Mouse (Mus musculus): ENCODE data around the gene Fezf1. TPM values are rescaled to one million over a fixed set of nuclear protein-coding genes. Genes with fewer than 3 reads are reported as not detected.

Gene Fezf1
- total and polyA plus RNA-seq, 2 experiments from 2014 or later, result 0.05 TPM; not detected in 1

DNA sequence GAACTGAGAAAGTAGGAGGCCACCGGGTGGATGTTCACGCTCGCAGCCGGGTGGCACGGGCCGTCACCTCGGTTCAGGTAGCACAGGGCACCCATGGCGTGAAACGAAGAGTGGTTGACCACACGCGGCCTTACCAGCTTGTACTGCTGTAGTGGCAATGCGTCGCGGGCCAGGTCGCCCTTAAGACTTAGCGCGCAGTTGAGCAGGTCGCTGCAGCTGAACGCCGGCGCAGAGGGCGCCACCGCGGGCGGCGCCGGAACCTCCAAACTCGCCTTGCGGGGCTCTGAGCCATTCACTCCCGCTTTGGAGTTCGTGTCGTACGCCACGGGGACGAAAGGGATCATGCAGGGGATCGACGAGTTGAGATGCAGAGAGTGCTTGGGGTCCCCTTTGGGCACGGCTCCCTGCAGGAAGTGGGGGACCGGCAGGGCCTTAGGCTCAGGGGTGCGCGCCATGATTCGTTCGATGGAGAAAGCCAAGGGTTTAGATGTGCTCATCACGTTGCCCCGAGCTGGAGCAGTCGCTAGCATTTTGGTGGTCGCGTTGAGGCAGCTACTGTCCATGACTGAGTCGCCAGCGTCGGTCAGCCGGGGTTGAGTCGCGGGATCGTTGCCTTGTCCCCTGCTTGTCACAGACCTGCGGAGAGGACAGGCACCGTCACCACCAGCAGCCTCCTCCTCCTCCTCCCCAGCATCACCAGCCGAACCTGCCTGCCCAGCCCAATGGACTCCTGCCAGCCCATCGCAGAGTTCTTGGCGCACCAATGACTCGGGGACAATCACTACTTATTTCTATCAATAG lies 450 bp downstream of the Fezf1 start:
- Histone ChIP-seq H3K4me1 (ENCODE audit: insufficient read depth, low read length) (no peaks in the 10 kb centered on the region), H3K4me3 (ENCODE audit: low read length) (no peak overlapping the region; the same call in 1 of the 2 replicates), H3K27me3 (ENCODE audit: insufficient read depth, low read length) (peaks cover 76% of the 10 kb centered on the region), H3K9ac (replicated peaks; ENCODE audit: low read length) (no peak overlapping the region), H3K9me3 (ENCODE audit: low read length) (no peaks in the 10 kb centered on the region), H3K36me3 (ENCODE audit: insufficient read depth, low read length) (no peaks in the 10 kb centered on the region), H3K4me2 (ENCODE audit: low read depth, low read length) (no peak overlapping the region), H3K27ac (no peak overlapping the region)
- no peak for TF ChIP-seq CTCF (IDR thresholded peaks at IDR 0.05; ENCODE audit: low read depth)
- ATAC-seq (no peak), DNase-seq (ENCODE audit: low spot score) (no peak)
- WGBS, result 1% methylated on average over 61 of the region's 61 CpGs

DNA sequence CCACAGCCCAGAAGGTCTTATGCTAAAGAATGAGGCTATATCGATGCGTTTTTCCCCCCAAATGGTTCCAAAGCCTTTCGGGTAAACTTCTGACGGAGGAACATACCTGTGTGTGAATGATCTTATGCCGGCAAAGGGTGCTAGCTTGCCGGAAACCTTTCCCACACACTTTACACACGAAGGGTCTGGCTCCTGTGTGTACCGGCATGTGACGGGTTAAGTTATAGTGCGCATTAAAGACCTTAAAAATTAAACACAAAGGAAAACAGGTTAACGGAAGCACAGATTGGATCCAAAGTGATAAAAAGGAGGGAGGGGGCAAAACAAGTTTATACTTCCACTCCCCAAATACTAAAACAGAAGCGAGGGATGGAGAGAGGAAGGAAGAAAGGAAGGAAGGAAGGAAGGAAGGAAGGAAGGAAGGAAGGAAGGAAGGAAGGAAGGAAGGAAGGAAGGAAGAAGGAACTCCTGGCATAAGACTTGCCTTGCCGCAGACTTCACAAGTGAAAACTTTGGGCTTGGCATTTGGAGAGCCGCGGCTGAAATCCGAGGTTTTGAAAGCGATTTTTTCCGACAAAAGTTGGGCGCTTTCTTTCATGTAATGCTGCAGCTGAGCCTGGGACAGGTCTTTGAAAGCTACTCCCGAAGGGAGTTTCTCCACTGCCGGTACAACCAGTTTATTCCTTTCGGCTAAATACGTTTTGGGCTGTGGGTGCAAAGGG lies 1.2 kb downstream of the Fezf1 start:
- no peaks in the 10 kb centered on the region for H3K4me1 ChIP-seq (ENCODE audit: insufficient read depth, low read length)
- H3K4me2 ChIP-seq (ENCODE audit: low read depth, low read length), result no peak overlapping the region
- peaks cover 78% of the 10 kb centered on the region for H3K27me3 ChIP-seq (ENCODE audit: insufficient read depth, low read length)
- 2% methylated on average over 23 of the region's 23 CpGs for WGBS
- H3K36me3 ChIP-seq (ENCODE audit: insufficient read depth, low read length), result no peaks in the 10 kb centered on the region
- no peaks in the 10 kb centered on the region for H3K9me3 ChIP-seq (ENCODE audit: low read length)
- H3K27ac ChIP-seq, result no peak overlapping the region
- no peak overlapping the region; the same call in 1 of the 2 replicates for H3K4me3 ChIP-seq (ENCODE audit: low read length)
- DNase-seq (ENCODE audit: low spot score), result no peak
- TF ChIP-seq CTCF (IDR thresholded peaks at IDR 0.05; ENCODE audit: low read depth), result no peak
- ATAC-seq, result no peak
- H3K9ac ChIP-seq (replicated peaks; ENCODE audit: low read length), result no peak overlapping the region

DNA sequence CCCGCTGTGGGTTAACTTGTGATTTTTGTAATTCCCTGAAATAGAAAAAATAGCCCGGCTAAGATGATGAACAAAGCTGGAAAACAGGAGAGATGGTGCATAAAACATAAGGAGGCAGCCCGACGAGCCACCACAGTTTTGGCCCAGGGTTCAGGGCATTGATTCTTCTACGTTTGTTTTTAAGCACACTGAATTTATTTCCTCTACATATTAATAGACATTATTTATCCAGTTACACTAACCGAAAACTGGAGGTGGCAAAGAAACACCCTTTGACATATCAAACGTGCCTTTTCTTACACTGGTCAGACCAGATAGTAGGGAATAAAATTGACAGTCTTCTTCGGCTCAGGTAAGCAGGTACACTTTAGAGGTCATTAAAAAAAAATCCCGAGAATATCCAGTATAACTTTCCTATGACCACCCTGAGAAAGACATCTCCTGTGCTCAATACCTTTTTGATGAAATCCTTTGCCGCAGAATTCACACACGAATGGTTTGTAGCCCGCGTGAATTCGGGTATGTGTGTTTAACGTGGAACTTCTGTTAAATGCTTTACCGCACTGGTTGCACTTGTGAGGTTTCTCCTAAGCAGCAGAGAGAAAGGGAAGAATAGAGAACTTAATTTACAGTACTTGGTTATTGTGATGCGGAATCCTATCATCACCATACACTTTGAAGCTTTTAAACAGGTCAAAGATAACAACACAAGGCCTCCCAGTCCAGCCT lies 1.9 kb downstream of the Fezf1 start:
- no peak overlapping the region for H3K27ac ChIP-seq
- H3K9me3 ChIP-seq (ENCODE audit: low read length), result no peaks in the 10 kb centered on the region
- no peaks in the 10 kb centered on the region for H3K36me3 ChIP-seq (ENCODE audit: insufficient read depth, low read length)
- DNase-seq (ENCODE audit: low spot score), result no peak
- 6% methylated on average over 17 of the region's 17 CpGs for WGBS
- no peak for TF ChIP-seq CTCF (IDR thresholded peaks at IDR 0.05; ENCODE audit: low read depth)
- H3K4me2 ChIP-seq (ENCODE audit: low read depth, low read length), result no peak overlapping the region
- peaks cover 79% of the 10 kb centered on the region for H3K27me3 ChIP-seq (ENCODE audit: insufficient read depth, low read length)
- no peaks in the 10 kb centered on the region for H3K4me1 ChIP-seq (ENCODE audit: insufficient read depth, low read length)
- ATAC-seq, result no peak
- no peak overlapping the region for H3K4me3 ChIP-seq (ENCODE audit: low read length)
- no peak overlapping the region for H3K9ac ChIP-seq (replicated peaks; ENCODE audit: low read length)

DNA sequence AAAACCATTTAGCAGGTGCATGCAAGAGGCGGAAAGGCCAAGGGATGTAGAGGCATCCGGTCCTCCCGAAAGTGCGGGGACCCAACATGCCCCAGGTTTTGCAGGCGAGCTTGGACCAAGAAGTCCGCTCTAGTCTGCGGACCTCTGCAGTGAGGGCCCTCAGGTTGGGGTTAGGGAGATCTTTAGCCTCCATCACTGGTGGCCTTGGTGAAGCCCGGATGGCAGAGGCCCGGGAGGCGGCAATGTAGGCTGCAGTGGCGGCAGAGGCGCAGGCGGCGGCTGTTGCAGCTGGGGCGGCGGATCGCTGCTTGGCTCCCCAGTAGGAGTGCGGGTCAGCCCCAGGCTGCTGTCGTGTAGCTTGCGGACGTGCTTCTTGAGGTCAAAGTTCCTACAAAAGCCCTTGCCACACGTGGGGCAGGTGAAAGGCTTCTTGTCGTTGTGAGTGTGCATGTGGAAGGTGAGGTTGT lies 2.6 kb downstream of the Fezf1 start:
- WGBS, result 3% methylated on average over 23 of the region's 23 CpGs
- Histone ChIP-seq H3K4me1 (ENCODE audit: insufficient read depth, low read length) (no peaks in the 10 kb centered on the region), H3K27ac (no peak overlapping the region), H3K9me3 (ENCODE audit: low read length) (no peaks in the 10 kb centered on the region), H3K27me3 (ENCODE audit: insufficient read depth, low read length) (peaks cover 75% of the 10 kb centered on the region), H3K36me3 (ENCODE audit: insufficient read depth, low read length) (no peaks in the 10 kb centered on the region), H3K4me2 (ENCODE audit: low read depth, low read length) (no peak overlapping the region), H3K4me3 (ENCODE audit: low read length) (no peak overlapping the region), H3K9ac (replicated peaks; ENCODE audit: low read length) (no peak overlapping the region)
- no peak for TF ChIP-seq CTCF (IDR thresholded peaks at IDR 0.05; ENCODE audit: low read depth)
- DNase-seq (ENCODE audit: low spot score), result no peak
- no peak for ATAC-seq

DNA sequence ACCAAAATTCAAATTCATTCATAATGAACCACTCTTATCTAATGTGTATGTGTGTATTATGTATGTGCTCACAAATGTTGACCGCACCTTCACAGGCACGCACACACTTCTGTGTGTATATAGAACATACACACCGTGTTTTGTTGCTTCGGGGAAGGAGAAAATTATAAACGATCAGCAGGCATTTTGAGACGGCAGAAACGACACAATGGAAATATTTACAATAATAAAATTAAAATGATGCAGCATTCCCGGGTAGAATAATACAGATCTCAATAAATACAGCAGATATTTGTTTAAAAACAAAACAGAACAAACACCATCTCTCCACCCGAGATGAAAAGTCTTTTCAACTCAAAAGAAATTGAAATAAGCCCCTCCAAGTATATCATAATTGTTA lies 3.0 kb downstream of the Fezf1 start:
- no peaks in the 10 kb centered on the region for H3K4me1 ChIP-seq (ENCODE audit: insufficient read depth, low read length)
- H3K27ac ChIP-seq, result no peak overlapping the region
- no peak overlapping the region for H3K4me3 ChIP-seq (ENCODE audit: low read length)
- DNase-seq (ENCODE audit: low spot score) (no peak), ATAC-seq (no peak)
- no peaks in the 10 kb centered on the region for H3K9me3 ChIP-seq (ENCODE audit: low read length)
- TF ChIP-seq CTCF (IDR thresholded peaks at IDR 0.05; ENCODE audit: low read depth), result no peak
- whole genome bisulfite sequencing, result 12% methylated on average over 9 of the region's 9 CpGs
- H3K27me3 ChIP-seq (ENCODE audit: insufficient read depth, low read length), result peaks cover 72% of the 10 kb centered on the region
- H3K4me2 ChIP-seq (ENCODE audit: low read depth, low read length), result no peak overlapping the region
- H3K9ac ChIP-seq (replicated peaks; ENCODE audit: low read length), result no peak overlapping the region
- H3K36me3 ChIP-seq (ENCODE audit: insufficient read depth, low read length), result no peaks in the 10 kb centered on the region

DNA sequence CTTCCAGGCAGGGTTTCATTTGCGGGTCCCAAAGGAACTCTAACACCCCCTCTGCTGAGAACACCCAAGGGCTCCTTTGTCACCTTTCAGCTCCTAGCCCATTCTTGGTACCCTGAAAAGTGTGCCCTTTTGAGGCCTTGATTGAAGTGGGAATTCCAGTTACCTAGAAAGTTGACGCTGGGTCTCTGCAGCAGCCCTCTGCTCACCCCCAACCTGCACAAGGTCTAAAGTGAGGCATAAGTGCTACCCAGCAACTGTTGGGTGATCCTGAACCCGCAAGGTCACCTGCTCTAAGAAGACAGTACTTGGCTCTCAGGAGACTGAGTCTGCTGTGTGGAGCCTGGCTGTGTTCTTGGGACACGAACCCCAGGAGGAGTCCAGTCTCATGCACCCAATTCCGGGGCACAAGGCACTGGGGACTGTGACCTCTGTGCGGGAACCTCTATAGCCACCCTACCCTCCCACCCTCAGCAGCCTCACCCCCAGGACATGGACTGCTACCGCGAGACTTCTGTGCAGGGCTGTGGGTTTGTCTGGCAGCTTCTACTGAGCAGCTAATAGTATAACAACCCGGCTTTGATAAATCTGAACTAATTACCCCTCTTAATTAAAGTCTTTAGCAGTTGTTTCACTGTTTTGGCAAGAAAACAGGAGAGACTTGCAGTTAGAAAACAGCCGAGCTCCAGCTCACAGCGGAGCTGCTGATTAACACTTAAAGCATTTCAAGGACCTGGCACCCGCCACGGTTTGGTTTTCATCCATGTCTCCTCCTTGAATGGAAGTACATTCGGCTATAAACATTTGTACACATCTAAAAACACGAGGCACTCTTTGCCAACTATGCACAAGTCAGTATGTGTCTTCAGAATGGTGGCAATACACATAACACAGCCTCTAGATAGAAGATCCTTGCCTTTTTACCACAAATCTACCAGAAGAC lies 4.1 kb downstream of the Fezf1 start:
- H3K27me3 ChIP-seq (ENCODE audit: insufficient read depth, low read length), result peaks cover 65% of the 10 kb centered on the region
- no peak overlapping the region for H3K27ac ChIP-seq
- H3K4me1 ChIP-seq (ENCODE audit: insufficient read depth, low read length), result no peaks in the 10 kb centered on the region
- H3K9me3 ChIP-seq (ENCODE audit: low read length), result no peaks in the 10 kb centered on the region
- ATAC-seq, result peak; percentile 35; the same call in 1 of the 2 replicates
- WGBS, result 3% methylated on average over 15 of the region's 15 CpGs
- no peak for DNase-seq (ENCODE audit: low spot score)
- H3K4me2 ChIP-seq (ENCODE audit: low read depth, low read length), result no peak overlapping the region
- H3K4me3 ChIP-seq (ENCODE audit: low read length), result no peak overlapping the region
- TF ChIP-seq CTCF (IDR thresholded peaks at IDR 0.05; ENCODE audit: low read depth), result no peak
- no peak overlapping the region for H3K9ac ChIP-seq (replicated peaks; ENCODE audit: low read length)
- H3K36me3 ChIP-seq (ENCODE audit: insufficient read depth, low read length), result no peaks in the 10 kb centered on the region

Measured in hindbrain, postnatal 0 days (tissue).